Mouse (Mus musculus): ENCODE data around the gene Adgrg7.

Adgrg7 gene

GRCm38 (mm10) chr16:56795481-56796139 is at the start of gene Adgrg7:
Gene Adgrg7 (minus strand): TSS chr16:56795855.
- DNase-seq (ENCODE audit: extremely low spot score, low spot score): no peak

GRCm38 (mm10) chr16:56842988-56843387 is 47.3 kb upstream of the Adgrg7 start:
- DNase-seq (ENCODE audit: extremely low spot score, low spot score): no peak

GRCm38 (mm10) chr16:56833312-56833711 is 37.7 kb upstream of the Adgrg7 start:
- DNase-seq (ENCODE audit: extremely low spot score, low spot score): no peak

GRCm38 (mm10) chr16:56831986-56832385 is 36.3 kb upstream of the Adgrg7 start:
- DNase-seq (ENCODE audit: extremely low spot score, low spot score): no peak

GRCm38 (mm10) chr16:56801370-56802109 is 5.9 kb upstream of the Adgrg7 start:
- no peak for DNase-seq (ENCODE audit: extremely low spot score, low spot score)

GRCm38 (mm10) chr16:56800946-56801345 is 5.3 kb upstream of the Adgrg7 start:
- DNase-seq (ENCODE audit: extremely low spot score, low spot score): no peak

GRCm38 (mm10) chr16:56800469-56800868 is 4.8 kb upstream of the Adgrg7 start:
- DNase-seq (ENCODE audit: extremely low spot score, low spot score): no peak

GRCm38 (mm10) chr16:56799541-56800029 is 3.9 kb upstream of the Adgrg7 start:
- DNase-seq (ENCODE audit: extremely low spot score, low spot score): no peak

GRCm38 (mm10) chr16:56798873-56799272 is 3.2 kb upstream of the Adgrg7 start:
- no peak for DNase-seq (ENCODE audit: extremely low spot score, low spot score)

GRCm38 (mm10) chr16:56794383-56795144 is 1.1 kb downstream of the Adgrg7 start:
- no peak for DNase-seq (ENCODE audit: extremely low spot score, low spot score)

GRCm38 (mm10) chr16:56793778-56794177 is 1.9 kb downstream of the Adgrg7 start:
- DNase-seq (ENCODE audit: extremely low spot score, low spot score): no peak

GRCm38 (mm10) chr16:56785943-56786342 is 9.7 kb downstream of the Adgrg7 start:
- DNase-seq (ENCODE audit: extremely low spot score, low spot score): no peak

- peak; percentile 37 for DNase-seq (ENCODE audit: extremely low spot score, low spot score)
These were observed 24.2 kb downstream of the Adgrg7 start for GRCm38 (mm10) chr16:56771163-56772105.

- no peak for DNase-seq (ENCODE audit: extremely low spot score, low spot score)
These were observed 66.6 kb downstream of the Adgrg7 start for GRCm38 (mm10) chr16:56729060-56729459.

- DNase-seq (ENCODE audit: extremely low spot score, low spot score): no peak
These were observed 70.7 kb downstream of the Adgrg7 start for GRCm38 (mm10) chr16:56724927-56725326.

GRCm38 (mm10) chr16:56722357-56722756 is 73.3 kb downstream of the Adgrg7 start:
- no peak for DNase-seq (ENCODE audit: extremely low spot score, low spot score)

- DNase-seq (ENCODE audit: extremely low spot score, low spot score): no peak
These were observed 76.6 kb downstream of the Adgrg7 start for GRCm38 (mm10) chr16:56719031-56719430.

- DNase-seq (ENCODE audit: extremely low spot score, low spot score): peak; percentile 99
These were observed 78.1 kb downstream of the Adgrg7 start, which contains the start of gene Tfg for GRCm38 (mm10) chr16:56717224-56718200. Gene Tfg (minus strand): TSS chr16:56717450.

- DNase-seq (ENCODE audit: extremely low spot score, low spot score): no peak
These were observed 79.0 kb downstream of the Adgrg7 start for GRCm38 (mm10) chr16:56716557-56717179.

Data from neural tube, embryonic 10.5 days (tissue).